Mouse (Mus musculus): ENCODE measurements around the gene B3galt1.

DNA sequence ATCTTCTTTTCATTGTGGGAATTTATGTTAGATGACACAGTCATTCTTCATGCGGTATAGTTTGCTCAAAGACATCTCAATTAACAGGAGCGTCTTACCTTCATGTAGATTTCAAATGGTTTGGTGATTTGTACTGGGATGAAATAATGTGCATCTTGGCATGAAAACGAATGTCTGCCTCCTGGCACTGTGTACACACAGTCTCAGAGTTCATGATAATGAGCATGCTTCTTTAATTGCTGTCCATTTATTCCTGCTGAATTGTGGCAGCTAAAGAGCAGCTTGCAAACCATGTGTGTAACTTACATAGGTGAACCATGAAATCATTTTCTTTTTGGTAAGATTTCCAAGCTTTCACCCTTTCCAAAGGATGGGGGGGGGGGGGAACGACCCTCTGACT is 112.0 kb downstream of the B3galt1 start:
- no peak for TF ChIP-seq CTCF (IDR thresholded peaks at IDR 0.05 in 2 of 3, conservative IDR thresholded peaks at IDR 0.05 in 1 of 3; ENCODE audit: control insufficient read depth in 1 of 3, insufficient read depth in 1 of 3, low read depth in 2 of 3, low read length in 3 of 3, poor library complexity in 1 of 3, severe bottlenecking in 1 of 3)
- no peak for TF ChIP-seq SIN3A (IDR thresholded peaks at IDR 0.05; ENCODE audit: low read length)
- no peak for TF ChIP-seq USF1 (IDR thresholded peaks at IDR 0.05; ENCODE audit: low read depth, low read length)

Measured in MEL (cell line).